Mouse (Mus musculus): Measurements from ENCODE around the gene Olfr1303.

The Olfr1303 gene

GRCm38 (mm10) chr2:111820240-111820639, at the start of gene Olfr1303:
Gene Olfr1303, minus strand, starts transcription at chr2:111820340.
- DNase-seq: no peak

GRCm38 (mm10) chr2:111812936-111813335, 7.2 kb downstream of the Olfr1303 start:
- no peak for DNase-seq

- DNase-seq: no peak
Observed at GRCm38 (mm10) chr2:111777129-111777528, 43.0 kb downstream of the Olfr1303 start, which contains the start of gene Olfr1302. Gene Olfr1302, plus strand, starts transcription at chr2:111777429.
